Mouse (Mus musculus): ENCODE measurements around the gene Pcna. TPM values are rescaled to one million over a fixed set of nuclear protein-coding genes. Genes with fewer than 3 reads are reported as not detected.

Pcna gene
- total and polyA plus RNA-seq, 3 experiments, result 308 to 541 (median 427) TPM

GRCm38 (mm10) chr2:132203773-132204172 lies 49.3 kb downstream of the Pcna start:
- Histone ChIP-seq H3K79me2 (ENCODE audit: control insufficient read depth, insufficient read depth, low read length, poor library complexity) (no peaks in the 10 kb centered on the region), H3K36me3 (ENCODE audit: control insufficient read depth in 1 of 2, insufficient read depth in 2 of 2, low read length in 2 of 2) (peaks cover 0 to 12% of the 10 kb centered on the region in 2 experiments; a peak in 2 of 4 replicates), H3K4me3 (ENCODE audit: control insufficient read depth in 1 of 2, insufficient read depth in 1 of 2, low read depth in 2 of 2, low read length in 2 of 2) (no peak overlapping the region), H3K27me3 (ENCODE audit: control insufficient read depth in 1 of 2, insufficient read depth in 2 of 2, low read length in 2 of 2) (no peaks in the 10 kb centered on the region), H3K4me1 (ENCODE audit: control insufficient read depth in 1 of 2, insufficient read depth in 2 of 2, low read length in 2 of 2) (peaks cover 0 to 16% of the 10 kb centered on the region in 2 experiments; a peak in 3 of 4 replicates), H3K9me3 (replicated peaks; ENCODE audit: insufficient read depth, low read length) (no peaks in the 10 kb centered on the region), H3K9ac (ENCODE audit: control insufficient read depth, low read depth, low read length, poor library complexity, severe bottlenecking) (no peak overlapping the region), H3K27ac (ENCODE audit: control insufficient read depth, low read depth, low read length) (no peak overlapping the region)
- TF ChIP-seq CTCF (IDR thresholded peaks at IDR 0.05 in 2 of 3, conservative IDR thresholded peaks at IDR 0.05 in 1 of 3; ENCODE audit: control insufficient read depth in 1 of 3, insufficient read depth in 1 of 3, low read depth in 2 of 3, low read length in 3 of 3, poor library complexity in 1 of 3, severe bottlenecking in 1 of 3), result 0 out of 6 replicates have a peak, but pooled peaks of 1 of the 3 experiments have one; percentile 8
- TF ChIP-seq SMC3 (IDR thresholded peaks at IDR 0.05; ENCODE audit: low read depth, low read length), result 0 out of 2 replicates have a peak, but pooled peaks have one; percentile 15
- no peak for TF ChIP-seq TBP (IDR thresholded peaks at IDR 0.05; ENCODE audit: low read depth, low read length)
- TF ChIP-seq TAL1 (IDR thresholded peaks at IDR 0.05; ENCODE audit: low read length), result no peak
- TF ChIP-seq BHLHE40 (IDR thresholded peaks at IDR 0.05; ENCODE audit: borderline replicate concordance, low read depth, low read length), result no peak
- TF ChIP-seq MAFK (IDR thresholded peaks at IDR 0.05; ENCODE audit: borderline replicate concordance, low read depth, low read length), result no peak
- no peak for TF ChIP-seq POLR2A (IDR thresholded peaks at IDR 0.05; ENCODE audit: control insufficient read depth in 1 of 2, insufficient read depth in 1 of 2, low read depth in 1 of 2, low read length in 2 of 2, poor library complexity in 1 of 2)
- peak; percentile 9 for DNase-seq (ENCODE audit: low read depth, low spot score)

- no peaks in the 10 kb centered on the region for H3K9me3 ChIP-seq (replicated peaks; ENCODE audit: insufficient read depth, low read length)
- H3K4me3 ChIP-seq (ENCODE audit: control insufficient read depth in 1 of 2, insufficient read depth in 1 of 2, low read depth in 2 of 2, low read length in 2 of 2), result no peak overlapping the region
- H3K9ac ChIP-seq (ENCODE audit: control insufficient read depth, low read depth, low read length, poor library complexity, severe bottlenecking), result no peak overlapping the region
- no peaks in the 10 kb centered on the region for H3K27me3 ChIP-seq (ENCODE audit: control insufficient read depth in 1 of 2, insufficient read depth in 2 of 2, low read length in 2 of 2)
- peaks cover 0 to 12% of the 10 kb centered on the region in 2 experiments; a peak in 2 of 4 replicates for H3K4me1 ChIP-seq (ENCODE audit: control insufficient read depth in 1 of 2, insufficient read depth in 2 of 2, low read length in 2 of 2)
- no peaks in the 10 kb centered on the region for H3K79me2 ChIP-seq (ENCODE audit: control insufficient read depth, insufficient read depth, low read length, poor library complexity)
- peaks cover 0 to 7% of the 10 kb centered on the region in 2 experiments; a peak in 2 of 4 replicates for H3K36me3 ChIP-seq (ENCODE audit: control insufficient read depth in 1 of 2, insufficient read depth in 2 of 2, low read length in 2 of 2)
- H3K27ac ChIP-seq (ENCODE audit: control insufficient read depth, low read depth, low read length), result no peak overlapping the region
- DNase-seq (ENCODE audit: low read depth, low spot score), result no peak
- TF ChIP-seq ZC3H11A (IDR thresholded peaks at IDR 0.05; ENCODE audit: low read depth, low read length) (no peak), RAD21 (IDR thresholded peaks at IDR 0.05; ENCODE audit: low read depth, low read length) (no peak), SIN3A (IDR thresholded peaks at IDR 0.05; ENCODE audit: low read length) (no peak), ETS1 (IDR thresholded peaks at IDR 0.05; ENCODE audit: low read depth, low read length) (no peak), USF1 (IDR thresholded peaks at IDR 0.05; ENCODE audit: low read depth, low read length) (no peak), MXI1 (IDR thresholded peaks at IDR 0.05; ENCODE audit: low read depth, low read length) (no peak), TCF12 (IDR thresholded peaks at IDR 0.05; ENCODE audit: low read depth, low read length) (no peak), ZMIZ1 (IDR thresholded peaks at IDR 0.05; ENCODE audit: low read depth, low read length) (no peak), ZKSCAN1 (IDR thresholded peaks at IDR 0.05; ENCODE audit: low read depth, low read length) (no peak), MEF2A (IDR thresholded peaks at IDR 0.05; ENCODE audit: extremely low read depth, insufficient replicate concordance, low read depth, low read length, poor library complexity, severe bottlenecking) (no peak), JUND (IDR thresholded peaks at IDR 0.05; ENCODE audit: low read depth, low read length) (no peak)
Measured at GRCm38 (mm10) chr2:132203186-132203585, 49.9 kb downstream of the Pcna start.

Other genes starting within 250 kb of the Pcna start
- 0.59 and 0.69 TPM in 2 replicates for gene Rassf2, start 223.1 kb downstream of the Pcna start, total RNA-seq (2012; rRNA removed)
- 1 to 10 TPM in 1 of 2 experiments, not detected in 1; 4.1 TPM for gene Rassf2, start 223.1 kb downstream of the Pcna start, polyA plus RNA-seq (2012; ENCODE audit: insufficient read depth in 1 of 2, insufficient read length in 2 of 2, low read depth in 1 of 2, low replicate concordance in 2 of 2, missing spikeins in 1 of 2)
- gene Slc23a2, start 108.2 kb downstream of the Pcna start, total RNA-seq (2012; rRNA removed), result 6.5 and 7.9 TPM in 2 replicates
- 10 to 100 TPM in 1 of 2 experiments, not detected in 1; 10.3 TPM for gene Slc23a2, start 108.2 kb downstream of the Pcna start, polyA plus RNA-seq (2012; ENCODE audit: insufficient read depth in 1 of 2, insufficient read length in 2 of 2, low read depth in 1 of 2, low replicate concordance in 2 of 2, missing spikeins in 1 of 2)
- gene Tmem230, start 5.5 kb downstream of the Pcna start, total RNA-seq (2012; rRNA removed), result 8.3 and 9.1 TPM in 2 replicates
- 10 to 100 TPM in 1 of 2 experiments, not detected in 1; 21.5 TPM for gene Tmem230, start 5.5 kb downstream of the Pcna start, polyA plus RNA-seq (2012; ENCODE audit: insufficient read depth in 1 of 2, insufficient read length in 2 of 2, low read depth in 1 of 2, low replicate concordance in 2 of 2, missing spikeins in 1 of 2)
- gene Cds2, start 9.8 kb upstream of the Pcna start, total RNA-seq (2012; rRNA removed), result 8.8 and 10.3 TPM in 2 replicates
- gene Cds2, start 9.8 kb upstream of the Pcna start, polyA plus RNA-seq (2012; ENCODE audit: insufficient read depth in 1 of 2, insufficient read length in 2 of 2, low read depth in 1 of 2, low replicate concordance in 2 of 2, missing spikeins in 1 of 2), result 10 to 100 TPM in 1 of 2 experiments, not detected in 1; 28.5 TPM
- gene Prokr2, start 132.1 kb upstream of the Pcna start, total RNA-seq (2012; rRNA removed), result not detected in 2 replicates
- not detected for gene Prokr2, start 132.1 kb upstream of the Pcna start, polyA plus RNA-seq (2012; ENCODE audit: insufficient read depth in 1 of 2, insufficient read length in 2 of 2, low read depth in 1 of 2, low replicate concordance in 2 of 2, missing spikeins in 1 of 2)